Mouse (Mus musculus) gastrocnemius, adult 8-10 months (tissue): ENCODE results near the gene Grk2. TPM values are rescaled to one million over a fixed set of nuclear protein-coding genes. Genes with fewer than 3 reads are reported as not detected.
"Not testable (repeated sequence)": the region's sequence is repeated elsewhere in the genome, so short reads cannot be mapped to it uniquely, and the experiment has no call there.

ENCODE experiments used
- DNase-seq, 2 experiments: peaks; one replicate each; pipeline ENCODE4 v3.0.0; 2022; ENCODE audit warnings: low spot score in 2 of 2
- microRNA-seq: library from miRNA; unstranded; fragments of <30 nt; microRNA quantifications from one replicate; pipeline ENCODE4 v1.2.0, GENCODE M21; 2022
- total RNA-seq, 4 experiments: library from RNA; stranded (reverse); gene quantifications; 2 replicates each; pipeline ENCODE4 v1.2.4; 2022

Gene Grk2
- total RNA-seq, 4 experiments from 2014 or later = 55.7 to 65.2 (median 62.1) TPM

DNA sequence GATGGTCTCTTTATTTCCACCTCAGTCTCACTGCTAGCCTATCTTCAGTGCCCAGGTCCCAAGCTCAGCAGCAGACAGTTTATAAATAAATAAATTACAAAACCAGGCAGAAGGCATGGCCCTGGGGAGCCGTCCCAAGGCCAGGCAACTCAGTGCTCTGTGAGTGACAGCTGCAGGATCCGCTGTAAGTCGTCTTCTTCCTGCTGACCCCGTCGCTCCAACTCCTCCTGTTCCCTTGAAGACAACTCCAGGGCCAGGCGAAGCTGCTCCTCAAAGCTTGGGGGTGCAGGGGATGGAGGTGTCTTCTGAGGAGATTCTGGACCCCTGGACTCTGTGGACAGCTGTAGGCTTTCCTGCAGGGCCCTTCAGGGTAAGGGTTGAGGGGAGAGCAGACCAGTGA is 35.8 kb downstream of the Grk2 start:
- DNase-seq = no peak

DNA sequence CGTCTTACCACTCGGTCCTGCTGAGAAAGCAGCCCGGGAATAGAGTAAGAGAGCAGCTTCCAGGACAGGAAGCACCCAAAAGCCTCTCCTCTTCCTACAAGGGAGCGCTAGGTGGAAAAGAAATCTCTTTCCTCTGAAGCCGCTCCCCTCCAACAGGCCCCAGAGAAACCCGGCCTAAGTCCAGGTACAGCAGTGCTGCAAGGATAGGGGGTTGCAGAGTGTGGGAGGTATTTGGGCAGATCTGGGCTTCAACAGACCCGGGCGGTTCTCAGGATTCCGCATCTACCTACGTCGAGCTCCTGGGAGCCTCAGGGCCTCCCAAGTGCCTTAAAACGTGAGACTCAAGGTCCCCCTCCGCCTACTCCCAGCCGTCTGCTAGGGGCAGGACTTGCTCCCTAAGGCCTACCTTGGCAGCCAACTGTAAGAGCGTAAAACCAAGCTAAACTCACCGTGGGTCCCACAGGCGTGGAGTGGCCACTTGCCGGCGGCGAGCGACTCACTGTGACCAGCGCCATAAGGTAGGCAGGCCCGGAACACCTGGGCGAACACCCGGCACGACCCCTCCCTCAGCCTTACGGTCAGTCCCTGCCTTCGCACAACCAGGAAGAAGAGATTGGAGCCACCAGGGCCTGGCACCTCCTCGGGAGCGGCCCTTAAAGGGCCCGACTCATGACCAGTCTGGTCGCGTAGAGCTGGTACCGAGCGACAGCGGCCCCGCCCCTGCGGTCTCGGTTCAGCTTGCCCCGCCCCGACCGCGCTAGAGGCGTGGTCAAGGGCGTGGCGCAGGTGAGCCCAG is 37.3 kb downstream of the Grk2 start, which contains the start of gene Ssh3:
TSS of gene Ssh3 (minus strand) at position 615 of the 796 bp plus-strand sequence.
- DNase-seq = peak; percentile 30 to 55

- DNase-seq = no peak
Measured at GRCm38 (mm10) chr19:4265956-4266355, 40.1 kb downstream of the Grk2 start.

GRCm38 (mm10) chr19:4264171-4264780 is 41.7 kb downstream of the Grk2 start:
- no peak for DNase-seq

GRCm38 (mm10) chr19:4263702-4264101 is 42.3 kb downstream of the Grk2 start:
- DNase-seq = no peak

DNA sequence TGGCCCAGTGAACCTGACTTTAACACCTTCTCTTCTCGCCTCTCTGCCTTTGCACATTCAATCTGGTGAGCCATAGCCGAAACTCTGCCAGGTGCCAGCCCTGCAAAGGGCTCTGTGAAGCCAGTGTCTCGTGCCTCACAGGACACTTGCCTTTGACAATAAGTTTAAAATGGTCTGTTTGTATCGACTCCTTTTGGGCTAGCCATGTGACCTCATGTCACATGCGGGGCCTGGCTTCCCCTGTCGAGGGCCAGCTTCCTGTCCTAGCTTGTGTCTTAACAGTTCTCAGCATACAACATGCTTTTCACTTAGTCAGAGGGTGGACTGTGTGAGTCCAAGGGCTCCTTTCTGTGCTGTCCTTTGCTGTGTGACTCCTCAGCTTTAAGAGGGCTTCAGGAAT is 43.3 kb downstream of the Grk2 start:
- no peak for DNase-seq

GRCm38 (mm10) chr19:4261038-4261698 is 44.9 kb downstream of the Grk2 start:
- no peak for DNase-seq

GRCm38 (mm10) chr19:4257897-4258252 is 48.1 kb downstream of the Grk2 start:
- DNase-seq = no peak

DNA sequence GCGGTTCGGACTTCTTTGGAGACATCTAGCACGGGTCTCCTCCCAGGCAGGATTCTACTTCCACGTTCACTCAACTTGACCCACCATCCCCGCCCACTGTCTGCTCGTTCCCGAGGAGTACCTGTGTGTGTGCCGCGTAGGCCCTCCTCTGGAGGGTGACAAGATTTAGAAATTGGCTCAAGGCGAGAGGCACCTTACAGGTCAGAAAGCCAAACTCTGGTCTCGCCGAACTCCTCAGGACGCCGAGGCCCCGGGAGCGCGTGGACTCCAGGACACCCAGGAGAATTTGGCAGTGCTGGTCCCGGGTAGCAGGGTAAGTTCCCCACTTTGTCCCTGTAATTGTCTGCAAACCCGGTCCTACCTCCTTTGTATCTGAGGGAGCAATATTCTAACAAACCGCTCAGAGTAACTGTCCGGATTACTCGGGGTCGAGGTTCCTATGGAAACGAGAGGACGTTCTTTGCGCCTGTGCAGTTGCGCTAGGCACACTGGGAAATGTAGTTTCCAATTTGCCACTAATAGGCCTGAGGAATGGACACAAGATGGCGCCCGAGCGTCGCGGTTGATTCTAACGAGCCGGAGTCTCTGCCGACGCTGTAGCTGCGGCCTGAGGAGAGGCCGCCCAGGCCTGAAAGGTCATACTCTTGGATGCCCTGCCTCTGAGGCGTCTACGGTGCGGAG is 48.7 kb downstream of the Grk2 start:
- peak; percentile 89 for DNase-seq

- DNase-seq = no peak
Measured at GRCm38 (mm10) chr19:4255583-4256162, 50.3 kb downstream of the Grk2 start.

DNA sequence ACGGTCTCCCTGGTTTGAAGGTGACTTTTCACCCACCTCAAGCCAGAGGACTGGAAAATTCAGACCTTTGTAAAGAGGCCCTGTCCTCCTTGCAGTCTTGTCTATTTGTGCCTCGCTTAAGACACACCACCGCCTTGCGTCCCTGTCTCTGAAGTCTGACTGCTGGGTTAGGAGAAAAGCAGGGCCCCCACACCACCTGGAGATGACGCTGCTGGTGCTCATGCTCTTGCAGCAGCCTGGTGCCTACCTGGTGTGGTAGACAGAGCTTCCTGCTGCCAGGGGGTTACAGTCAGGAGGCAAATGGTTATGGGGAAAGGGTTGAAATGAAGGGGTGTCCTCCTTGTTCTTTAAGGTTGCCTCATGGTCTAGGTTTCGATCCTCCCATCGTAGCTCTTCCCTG is 51.8 kb downstream of the Grk2 start:
- DNase-seq = no peak

GRCm38 (mm10) chr19:4248683-4249082 is 57.3 kb downstream of the Grk2 start:
- not testable (repeated sequence) for DNase-seq

GRCm38 (mm10) chr19:4247010-4247409 is 59.0 kb downstream of the Grk2 start:
- no peak for DNase-seq

GRCm38 (mm10) chr19:4244775-4245174 is 61.2 kb downstream of the Grk2 start:
- DNase-seq = no peak

DNA sequence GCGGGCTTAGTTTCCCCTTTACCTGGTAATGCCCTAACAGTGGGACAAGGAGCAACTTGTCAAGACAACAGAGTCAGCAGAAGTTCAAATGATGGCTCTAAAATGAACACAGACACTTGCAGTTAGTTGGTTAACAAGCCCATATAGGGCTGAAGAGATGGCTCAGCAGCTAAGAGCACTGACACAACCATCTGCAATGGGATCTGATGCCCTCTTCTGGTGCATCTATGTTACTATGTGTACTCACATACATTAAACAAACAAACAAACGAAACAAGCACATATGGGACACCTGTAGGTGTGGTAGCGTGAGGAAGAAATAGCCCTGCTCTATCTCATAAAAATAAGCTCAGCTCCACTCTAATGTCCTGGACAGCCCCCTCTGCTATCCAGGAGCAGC is 63.6 kb downstream of the Grk2 start:
- no peak for DNase-seq

GRCm38 (mm10) chr19:4240247-4240668 is 65.8 kb downstream of the Grk2 start:
- DNase-seq = no peak

Small RNA genes within 50 kb of the gene (microRNA-seq; reads per million reads assigned to microRNA genes)
- gene Mir6985 = not detected

Other genes starting within 250 kb of the Grk2 start
- not detected for gene Gstp3, start 246.7 kb downstream of the Grk2 start, total RNA-seq
- not detected for gene Cabp2, start 224.6 kb downstream of the Grk2 start, total RNA-seq
- 10 to 100 TPM; 14.0 to 20.3 (median 18.0) TPM for gene Cdk2ap2, start 209.0 kb downstream of the Grk2 start, total RNA-seq
- gene Pitpnm1, start 206.2 kb downstream of the Grk2 start, total RNA-seq = 1 to 10 TPM; 1.1 to 3.3 (median 2.4) TPM
- gene Aip, start 180.4 kb downstream of the Grk2 start, total RNA-seq = 10 to 100 TPM; 85.7 to 96.3 (median 90.3) TPM
- not detected for gene Gpr152, start 166.4 kb downstream of the Grk2 start, total RNA-seq
- gene Cabp4, start 162.2 kb downstream of the Grk2 start, total RNA-seq = not detected
- 10 to 100 TPM; 10.4 to 13.2 (median 11.6) TPM for gene Coro1b, start 157.6 kb downstream of the Grk2 start, total RNA-seq
- under 1 TPM in 2 of 4 experiments, not detected in 2; 0.27 to 0.38 TPM for gene Ptprcap, start 152.6 kb downstream of the Grk2 start, total RNA-seq
- 10 to 100 TPM; 18.6 to 28.4 (median 25.7) TPM for gene Rps6kb2, start 142.9 kb downstream of the Grk2 start, total RNA-seq
- gene Carns1, start 130.7 kb downstream of the Grk2 start, total RNA-seq = 10 to 100 TPM; 23.8 to 33.0 (median 24.9) TPM
- 1 to 10 TPM; 6.6 to 8.6 (median 7.9) TPM for gene Tbc1d10c, start 114.9 kb downstream of the Grk2 start, total RNA-seq
- gene Ppp1ca, start 114.2 kb downstream of the Grk2 start, total RNA-seq = 100 to 1,000 TPM; 198 to 243 (median 235) TPM
- gene Rad9a, start 104.6 kb downstream of the Grk2 start, total RNA-seq = 1 to 10 TPM; 1.7 to 3.6 (median 2.3) TPM
- gene Clcf1, start 92.0 kb downstream of the Grk2 start, total RNA-seq = under 1 TPM in 3 of 4 experiments, not detected in 1; 0.20 to 0.43 (median 0.22) TPM
- not detected for gene AC109138.7, start 91.9 kb downstream of the Grk2 start, total RNA-seq
- gene Pold4, start 74.3 kb downstream of the Grk2 start, total RNA-seq = 10 to 100 TPM; 13.1 to 19.4 (median 17.3) TPM
- gene Ssh3, start 37.0 kb downstream of the Grk2 start, total RNA-seq = 1 to 10 TPM; 2.3 to 5.8 (median 2.9) TPM
- gene Ankrd13d, start 23.1 kb downstream of the Grk2 start, total RNA-seq = under 1 TPM in 1 of 4 experiments, not detected in 3; 0.63 TPM
- gene Kdm2a, start 92.1 kb upstream of the Grk2 start, total RNA-seq = 10 to 100 TPM; 30.2 to 37.7 (median 37.2) TPM
- under 1 TPM; 0.39 to 0.64 (median 0.55) TPM for gene Rhod, start 133.2 kb upstream of the Grk2 start, total RNA-seq
- gene Syt12, start 171.2 kb upstream of the Grk2 start, total RNA-seq = 1 to 10 TPM; 1.8 to 4.7 (median 2.2) TPM
- gene 2010003K11Rik, start 192.4 kb upstream of the Grk2 start, total RNA-seq = under 1 TPM in 3 of 4 experiments, not detected in 1; 0.22 to 0.25 (median 0.24) TPM
- 100 to 1,000 TPM in 2 of 4 experiments, 10 to 100 TPM in 2; 60.2 to 229 (median 114) TPM for gene Pcx, start 204.2 kb upstream of the Grk2 start, total RNA-seq